Mouse (Mus musculus) c-Kit-positive CD71-negative TER-119-negative erythroid progenitor cells, embryonic 14.5 days (primary cell): Measurements from ENCODE around the gene Sufu.

Source experiments
- DNase-seq: peaks from one replicate; pipeline ENCODE4 v3.0.0-alpha.2; 2013; ENCODE audit warnings: low read depth

Sufu gene

GRCm38 (mm10) chr19:46433712-46434111, 37.0 kb downstream of the Sufu start:
- no peak for DNase-seq

- no peak for DNase-seq
Observed at GRCm38 (mm10) chr19:46434148-46434547, 37.5 kb downstream of the Sufu start.

- no peak for DNase-seq
Observed at GRCm38 (mm10) chr19:46434591-46434990, 37.9 kb downstream of the Sufu start.

GRCm38 (mm10) chr19:46435492-46435891, 38.8 kb downstream of the Sufu start:
- DNase-seq = no peak

- DNase-seq = no peak
Observed at GRCm38 (mm10) chr19:46443509-46443908, 46.8 kb downstream of the Sufu start.

- DNase-seq = peak; percentile 83
Observed at GRCm38 (mm10) chr19:46444209-46444608, 47.5 kb downstream of the Sufu start.

- no peak for DNase-seq
Observed at GRCm38 (mm10) chr19:46445641-46446040, 48.9 kb downstream of the Sufu start.

- DNase-seq = no peak
Observed at GRCm38 (mm10) chr19:46446436-46447020, 49.8 kb downstream of the Sufu start.

- DNase-seq = no peak
Observed at GRCm38 (mm10) chr19:46447110-46447509, 50.4 kb downstream of the Sufu start.

- no peak for DNase-seq
Observed at GRCm38 (mm10) chr19:46447911-46448310, 51.2 kb downstream of the Sufu start.

GRCm38 (mm10) chr19:46449261-46450005, 52.7 kb downstream of the Sufu start:
- no peak for DNase-seq

- DNase-seq = no peak
Observed at GRCm38 (mm10) chr19:46452052-46452827, 55.5 kb downstream of the Sufu start.

GRCm38 (mm10) chr19:46452916-46453315, 56.2 kb downstream of the Sufu start:
- DNase-seq = no peak

GRCm38 (mm10) chr19:46454126-46454880, 57.6 kb downstream of the Sufu start:
- no peak for DNase-seq

- DNase-seq = peak; percentile 74
Observed at GRCm38 (mm10) chr19:46455032-46455431, 58.3 kb downstream of the Sufu start.

GRCm38 (mm10) chr19:46455556-46455955, 58.9 kb downstream of the Sufu start:
- DNase-seq = no peak

- no peak for DNase-seq
Observed at GRCm38 (mm10) chr19:46456018-46456735, 59.5 kb downstream of the Sufu start.

- DNase-seq = no peak
Observed at GRCm38 (mm10) chr19:46457798-46458197, 61.1 kb downstream of the Sufu start.

GRCm38 (mm10) chr19:46459256-46459655, 62.6 kb downstream of the Sufu start:
- DNase-seq = no peak

GRCm38 (mm10) chr19:46459889-46460288, 63.2 kb downstream of the Sufu start:
- no peak for DNase-seq

GRCm38 (mm10) chr19:46462574-46462973, 65.9 kb downstream of the Sufu start:
- no peak for DNase-seq

GRCm38 (mm10) chr19:46463446-46463845, 66.8 kb downstream of the Sufu start:
- no peak for DNase-seq
